ENCODE assay signal across 15 mouse cellular contexts in the genomic region with DNA sequence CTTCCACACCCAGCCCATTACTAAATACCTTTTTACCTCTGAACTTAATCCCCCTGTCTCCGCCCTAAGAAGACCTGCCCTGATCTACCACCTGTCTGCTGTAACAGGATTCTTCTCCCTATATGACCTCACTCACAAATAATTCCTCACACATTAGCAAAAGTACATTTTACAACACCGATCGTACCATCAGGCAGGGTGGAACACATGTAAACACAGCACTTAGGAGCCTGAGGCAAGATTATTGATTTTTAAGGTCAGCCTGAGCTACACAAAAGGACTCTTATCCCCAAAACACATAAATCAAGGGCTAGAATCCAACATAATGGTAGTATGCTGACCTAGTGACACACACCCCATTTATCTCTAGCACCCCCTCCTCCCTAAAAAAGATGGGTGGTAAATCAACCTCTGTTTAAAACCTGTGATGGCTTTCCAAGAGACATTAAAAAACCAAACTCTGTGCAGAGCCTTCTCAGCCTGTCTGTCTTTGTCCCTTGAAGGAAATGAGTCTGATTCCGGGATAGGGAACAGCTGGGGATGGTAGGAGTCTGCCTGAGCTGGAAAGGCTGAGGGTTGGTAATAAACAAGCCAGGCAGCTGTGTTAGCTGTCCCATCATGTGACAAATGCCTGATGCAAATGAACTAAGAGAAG. TPM values are rescaled to one million over a fixed set of nuclear protein-coding genes. Genes with fewer than 3 reads are reported as not detected.
DNase-seq lines count a peak whose midpoint lies in the region; ATAC-seq lines count a peak whose summit lies in the region.
"Had no signal": no experiment of that assay in that cellular context is flagged by ENCODE, and none has a peak within 500 bp of the region (broad histone marks: within the 10 kb centered on the region; RNA-seq: fewer than 3 reads in every experiment).

No protein-coding gene starts in this region.

- peak overlapping the region; percentile 61 for H3K27ac ChIP-seq in heart, embryonic 12.5 days (ENCODE audit: poor library complexity, severe bottlenecking)
- no peak overlapping the region for H3K27ac ChIP-seq in limb, embryonic 11.5 days (replicated peaks; ENCODE audit: low read depth, low read length)
- H3K27ac ChIP-seq in limb, embryonic 10.5 days: no peak overlapping the region
- peak overlapping the region; percentile 45; the same call in 1 of the 2 replicates for H3K27ac ChIP-seq in embryonic facial prominence, embryonic 15.5 days (replicated peaks)
- H3K27ac ChIP-seq in neural tube, embryonic 13.5 days (replicated peaks): no peak overlapping the region
- H3K27ac ChIP-seq: forebrain, embryonic 10.5 days; lung, embryonic 15.5 days; midbrain, embryonic 13.5 days had no signal

- peaks cover 28% of the 10 kb centered on the region for H3K4me1 ChIP-seq in heart, embryonic 12.5 days (replicated peaks)
- H3K4me1 ChIP-seq in limb, embryonic 11.5 days (ENCODE audit: control insufficient read depth, insufficient read depth, low read length): no peaks in the 10 kb centered on the region
- peaks cover 27% of the 10 kb centered on the region for H3K4me1 ChIP-seq in limb, embryonic 10.5 days
- H3K4me1 ChIP-seq in embryonic facial prominence, embryonic 15.5 days: peaks cover 41% of the 10 kb centered on the region
- peaks cover 30% of the 10 kb centered on the region for H3K4me1 ChIP-seq in neural tube, embryonic 13.5 days (replicated peaks)

- ATAC-seq in heart, embryonic 12.5 days (ENCODE audit: insufficient number of reproducible peaks, low FRiP score): no peak
- ATAC-seq in limb, embryonic 11.5 days (ENCODE audit: insufficient number of reproducible peaks, low FRiP score, low TSS enrichment, low read depth): 0 out of 2 replicates have a peak, but pooled peaks have one; percentile 7
- ATAC-seq in embryonic facial prominence, embryonic 15.5 days (ENCODE audit: insufficient number of reproducible peaks, low FRiP score, low TSS enrichment, low read depth): no peak
- no peak for ATAC-seq in neural tube, embryonic 13.5 days (ENCODE audit: low read depth)
- ATAC-seq: hindbrain, embryonic 16.5 days; midbrain, embryonic 13.5 days had no signal

- H3K9ac ChIP-seq in heart, embryonic 12.5 days: no peak overlapping the region
- H3K9ac ChIP-seq in limb, embryonic 11.5 days (ENCODE audit: low read length): no peak overlapping the region
- H3K9ac ChIP-seq in embryonic facial prominence, embryonic 15.5 days: no peak overlapping the region
- peak overlapping the region; percentile 2; the same call in 1 of the 2 replicates for H3K9ac ChIP-seq in neural tube, embryonic 13.5 days
- H3K9ac ChIP-seq: lung, embryonic 15.5 days; midbrain, embryonic 13.5 days had no signal

- DNase-seq in heart, adult 9 months (ENCODE audit: low spot score in 2 of 2): no peak
- no peak for DNase-seq in limb, embryonic 11.5 days (ENCODE audit: low spot score)
- DNase-seq in limb, embryonic 10.5 days (ENCODE audit: low spot score): no peak
- DNase-seq in thymus, postnatal 36 days: no peak
- no peak for DNase-seq in layer of hippocampus, postnatal 10 days (ENCODE audit: low spot score in 2 of 2)

- H3K27me3 ChIP-seq in heart, embryonic 12.5 days (replicated peaks): no peaks in the 10 kb centered on the region
- no peaks in the 10 kb centered on the region for H3K27me3 ChIP-seq in limb, embryonic 11.5 days (ENCODE audit: control insufficient read depth, insufficient read depth, low read length)
- H3K27me3 ChIP-seq in limb, embryonic 10.5 days (ENCODE audit: low read depth, poor library complexity, severe bottlenecking): no peaks in the 10 kb centered on the region
- no peaks in the 10 kb centered on the region for H3K27me3 ChIP-seq in embryonic facial prominence, embryonic 15.5 days
- H3K27me3 ChIP-seq in neural tube, embryonic 13.5 days: no peaks in the 10 kb centered on the region
- H3K27me3 ChIP-seq: lung, embryonic 15.5 days; midbrain, embryonic 13.5 days had no signal

- WGBS in heart, embryonic 12.5 days: 81% methylated on average over 4 of the region's 4 CpGs
- WGBS in limb, embryonic 11.5 days: 70% methylated on average over 4 of the region's 4 CpGs
- WGBS in limb, embryonic 10.5 days: 74% methylated on average over 4 of the region's 4 CpGs
- 63% methylated on average over 4 of the region's 4 CpGs for WGBS in embryonic facial prominence, embryonic 15.5 days
- 26% methylated on average over 4 of the region's 4 CpGs for WGBS in neural tube, embryonic 13.5 days

- H3K4me2 ChIP-seq in heart, embryonic 12.5 days: no peak overlapping the region
- H3K4me2 ChIP-seq in limb, embryonic 11.5 days (ENCODE audit: low read depth, severe bottlenecking): no peak overlapping the region
- H3K4me2 ChIP-seq in embryonic facial prominence, embryonic 15.5 days (replicated peaks): no peak overlapping the region
- no peak overlapping the region for H3K4me2 ChIP-seq in neural tube, embryonic 13.5 days
- H3K4me2 ChIP-seq: lung, embryonic 15.5 days; midbrain, embryonic 13.5 days had no signal

- H3K36me3 ChIP-seq in heart, embryonic 12.5 days: peaks cover 15% of the 10 kb centered on the region
- H3K36me3 ChIP-seq in limb, embryonic 11.5 days (ENCODE audit: control insufficient read depth, insufficient read depth, low read length): 0 out of 2 replicates have a peak, but pooled peaks cover 3% of the 10 kb centered on the region
- H3K36me3 ChIP-seq in limb, embryonic 10.5 days: peaks cover 18% of the 10 kb centered on the region
- H3K36me3 ChIP-seq in embryonic facial prominence, embryonic 15.5 days: peaks cover 5% of the 10 kb centered on the region; the same call in 1 of the 2 replicates
- H3K36me3 ChIP-seq in neural tube, embryonic 13.5 days: peaks cover 14% of the 10 kb centered on the region

- H3K9me3 ChIP-seq in heart, embryonic 12.5 days (replicated peaks): no peaks in the 10 kb centered on the region
- no peaks in the 10 kb centered on the region for H3K9me3 ChIP-seq in limb, embryonic 11.5 days (ENCODE audit: control insufficient read depth, low read length)
- H3K9me3 ChIP-seq in limb, embryonic 10.5 days (replicated peaks): no peaks in the 10 kb centered on the region
- H3K9me3 ChIP-seq in embryonic facial prominence, embryonic 15.5 days (replicated peaks): no peaks in the 10 kb centered on the region
- no peaks in the 10 kb centered on the region for H3K9me3 ChIP-seq in neural tube, embryonic 13.5 days
- H3K9me3 ChIP-seq: forebrain, embryonic 10.5 days; lung, embryonic 15.5 days; midbrain, embryonic 13.5 days had no signal

- H3K4me3 ChIP-seq in heart, embryonic 12.5 days: no peak overlapping the region
- no peak overlapping the region for H3K4me3 ChIP-seq in limb, embryonic 11.5 days (ENCODE audit: low read depth, low read length)
- H3K4me3 ChIP-seq in limb, embryonic 10.5 days: no peak overlapping the region
- H3K4me3 ChIP-seq in embryonic facial prominence, embryonic 15.5 days (replicated peaks): no peak overlapping the region
- H3K4me3 ChIP-seq in neural tube, embryonic 13.5 days: no peak overlapping the region
- H3K4me3 ChIP-seq: forebrain, embryonic 10.5 days; lung, embryonic 15.5 days; midbrain, embryonic 13.5 days had no signal

RNA-seq across cellular contexts. Expression of a gene that starts 4.0 kb away (rescaled TPM):
- 34.8 and 43.1 TPM in 2 replicates for polyA plus RNA-seq in heart, embryonic 12.5 days (2016; fragmentation: Nextera tagmentation; extraction: Ambion mirVana)
- 50.7 and 50.8 TPM in 2 replicates for polyA plus RNA-seq in limb, embryonic 11.5 days (2014; fragmentation: Nextera tagmentation; extraction: Ambion mirVana)
- 43.1 and 48.9 TPM in 2 replicates for polyA plus RNA-seq in limb, embryonic 10.5 days (2016; fragmentation: Nextera tagmentation; extraction: Ambion mirVana)
- 53.3 and 60.3 TPM in 2 replicates for polyA plus RNA-seq in embryonic facial prominence, embryonic 15.5 days (2015; fragmentation: Nextera tagmentation; extraction: Ambion mirVana)
- 60.3 and 65.9 TPM in 2 replicates for polyA plus RNA-seq in neural tube, embryonic 13.5 days (2015; fragmentation: Nextera tagmentation; extraction: Ambion mirVana)
- total RNA-seq in layer of hippocampus, postnatal 10 days (2021): 10 to 100 TPM; 74.6 to 85.4 TPM

RNA-seq across cellular contexts. Expression of a gene that starts 7.5 kb away (rescaled TPM):
- polyA plus RNA-seq in heart, embryonic 12.5 days (2016; fragmentation: Nextera tagmentation; extraction: Ambion mirVana): 0.42 and 0.67 TPM in 2 replicates
- 0.45 and 0.67 TPM in 2 replicates for polyA plus RNA-seq in limb, embryonic 11.5 days (2014; fragmentation: Nextera tagmentation; extraction: Ambion mirVana)
- 0.28 and 0.49 TPM in 2 replicates for polyA plus RNA-seq in limb, embryonic 10.5 days (2016; fragmentation: Nextera tagmentation; extraction: Ambion mirVana)
- 1.5 and 1.7 TPM in 2 replicates for polyA plus RNA-seq in embryonic facial prominence, embryonic 15.5 days (2015; fragmentation: Nextera tagmentation; extraction: Ambion mirVana)
- 0.44 TPM in 1 of 2 replicates, not detected in the other for polyA plus RNA-seq in neural tube, embryonic 13.5 days (2015; fragmentation: Nextera tagmentation; extraction: Ambion mirVana)
- not detected for total RNA-seq in layer of hippocampus, postnatal 10 days (2021)
- total RNA-seq: adrenal gland, adult 18-20 months; left cerebral cortex, adult 18-20 months; MEL had no signal

RNA-seq across cellular contexts. Expression of a gene that starts 46.8 kb away (rescaled TPM):
- 52.7 and 55.1 TPM in 2 replicates for polyA plus RNA-seq in heart, embryonic 12.5 days (2016; fragmentation: Nextera tagmentation; extraction: Ambion mirVana)
- 35.9 and 36.8 TPM in 2 replicates for polyA plus RNA-seq in limb, embryonic 11.5 days (2014; fragmentation: Nextera tagmentation; extraction: Ambion mirVana)
- 28.2 and 35.5 TPM in 2 replicates for polyA plus RNA-seq in limb, embryonic 10.5 days (2016; fragmentation: Nextera tagmentation; extraction: Ambion mirVana)
- 59.5 and 64.3 TPM in 2 replicates for polyA plus RNA-seq in embryonic facial prominence, embryonic 15.5 days (2015; fragmentation: Nextera tagmentation; extraction: Ambion mirVana)
- polyA plus RNA-seq in neural tube, embryonic 13.5 days (2015; fragmentation: Nextera tagmentation; extraction: Ambion mirVana): 215 and 237 TPM in 2 replicates
- 100 to 1,000 TPM; 163 to 165 TPM for total RNA-seq in layer of hippocampus, postnatal 10 days (2021)

Comparison
In these comparisons a context has a peak if more than half of its experiments do, and no peak if none do; other contexts are left out.
1. H3K27ac ChIP-seq: peak in heart, embryonic 12.5 days (single experiment) and embryonic facial prominence, embryonic 15.5 days (single experiment); none in limb, embryonic 11.5 days (single experiment), limb, embryonic 10.5 days (single experiment) and neural tube, embryonic 13.5 days (single experiment).